Mouse (Mus musculus): ENCODE measurements around the gene Carmil2.

- TF ChIP-seq CTCF (IDR thresholded peaks at IDR 0.05; ENCODE audit: low read depth), result no peak
- no peak for TF ChIP-seq EP300 (optimal IDR thresholded peaks at IDR 0.05)
Observed at GRCm38 (mm10) chr8:105692449-105693182, 6.5 kb downstream of the Carmil2 start.
